Mouse (Mus musculus) left cerebral cortex, postnatal 4 days (tissue): ENCODE results near the gene Brd4. TPM values are rescaled to one million over a fixed set of nuclear protein-coding genes. Genes with fewer than 3 reads are reported as not detected.

ENCODE experiments used
- DNase-seq: peaks from one replicate; pipeline ENCODE4 v3.0.0-alpha.2; 2022
- intact Hi-C: fragments of 180-260 bp; cut with DNase I; formaldehyde crosslinking; loops from one replicate; pipeline ENCODE4 v1.15.1; 2025
- total RNA-seq, 2 experiments: library from RNA; stranded (reverse); gene quantifications; 2 replicates each; pipeline ENCODE4 v1.2.3; 2021

The Brd4 gene
- total RNA-seq, 2 experiments from 2014 or later: 132 to 137 TPM

GRCm38 (mm10) chr17:32179621-32180491, 104.7 kb downstream of the Brd4 start:
- intact Hi-C loops: no loop called here
- DNase-seq: peak; percentile 65

DNA sequence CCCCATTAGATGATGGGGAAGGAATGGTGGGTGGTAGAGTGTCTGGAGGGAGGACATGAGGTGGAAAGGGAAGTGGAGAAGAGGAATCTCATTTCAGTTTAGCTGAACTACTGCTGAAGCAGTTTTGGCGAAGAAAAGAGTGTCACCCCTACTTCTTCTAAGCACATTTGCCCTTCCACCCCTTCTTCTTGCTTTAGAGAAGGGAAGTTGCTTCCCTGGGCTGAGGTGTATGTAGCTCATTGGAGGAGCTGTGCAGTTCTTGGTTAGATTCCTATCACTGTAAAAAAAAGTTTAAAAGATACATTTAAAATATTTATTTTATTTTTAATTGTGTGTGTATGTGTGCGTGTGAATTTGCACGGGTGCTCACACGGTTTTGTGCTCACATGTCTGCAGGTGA, 107.6 kb downstream of the Brd4 start:
- no peak for DNase-seq
- intact Hi-C loops: no loop called here

DNA sequence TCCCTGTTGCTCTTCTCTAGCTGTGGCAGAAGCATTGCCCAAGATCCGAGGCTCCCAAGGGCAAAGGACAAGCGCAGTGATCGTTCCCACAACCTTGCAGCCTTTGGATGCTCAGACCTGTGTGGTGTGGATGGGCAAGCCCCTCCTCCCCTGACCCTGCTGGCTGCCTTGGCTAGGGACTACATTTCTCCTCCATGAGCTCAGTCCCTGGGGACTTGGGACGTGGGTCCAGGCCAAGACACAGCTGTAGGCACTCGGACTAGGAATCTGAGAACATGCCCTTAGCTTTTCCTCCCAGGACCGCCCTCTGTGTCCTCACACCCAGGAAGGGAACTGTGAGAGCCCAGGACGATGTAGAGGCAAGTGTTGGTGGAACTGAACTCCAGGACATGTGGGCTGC, 111.4 kb downstream of the Brd4 start:
- intact Hi-C loops: no loop called here
- peak; percentile 30 for DNase-seq

DNA sequence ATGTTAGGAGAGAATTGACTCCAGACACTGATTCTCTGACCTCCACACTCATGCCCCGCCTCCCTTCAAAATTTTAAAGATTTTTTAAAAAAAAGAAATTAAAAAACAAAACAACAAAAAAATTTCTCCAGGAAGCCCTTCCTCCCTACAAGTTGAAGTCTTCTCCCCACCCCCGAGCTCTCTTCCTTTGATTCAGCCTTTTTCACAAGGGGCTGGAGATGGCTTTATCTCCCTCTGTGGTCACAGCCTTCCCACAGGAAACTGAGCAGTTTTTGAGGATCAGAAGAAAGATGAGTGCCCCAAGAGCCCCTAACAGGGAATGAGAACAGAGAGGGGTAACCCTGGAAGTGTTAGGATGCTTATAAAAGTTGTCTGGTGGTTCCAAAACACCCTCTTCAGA, 112.0 kb downstream of the Brd4 start:
- intact Hi-C loops: no loop called here
- DNase-seq: no peak

GRCm38 (mm10) chr17:32169518-32170225, 114.8 kb downstream of the Brd4 start:
- DNase-seq: no peak
- intact Hi-C loops: no loop called here

- peak; percentile 76 for DNase-seq
- intact Hi-C loops: no loop called here
These were observed 117.8 kb downstream of the Brd4 start, which contains the start of gene Notch3 for GRCm38 (mm10) chr17:32166687-32167086. Gene Notch3 (minus strand): TSS chr17:32166852.

- intact Hi-C loops: no loop called here
- peak; percentile 81 for DNase-seq
These were observed 118.5 kb downstream of the Brd4 start for GRCm38 (mm10) chr17:32165803-32166595.

- intact Hi-C loops: no loop called here
- no peak for DNase-seq
These were observed 119.2 kb downstream of the Brd4 start for GRCm38 (mm10) chr17:32165266-32165802.

DNA sequence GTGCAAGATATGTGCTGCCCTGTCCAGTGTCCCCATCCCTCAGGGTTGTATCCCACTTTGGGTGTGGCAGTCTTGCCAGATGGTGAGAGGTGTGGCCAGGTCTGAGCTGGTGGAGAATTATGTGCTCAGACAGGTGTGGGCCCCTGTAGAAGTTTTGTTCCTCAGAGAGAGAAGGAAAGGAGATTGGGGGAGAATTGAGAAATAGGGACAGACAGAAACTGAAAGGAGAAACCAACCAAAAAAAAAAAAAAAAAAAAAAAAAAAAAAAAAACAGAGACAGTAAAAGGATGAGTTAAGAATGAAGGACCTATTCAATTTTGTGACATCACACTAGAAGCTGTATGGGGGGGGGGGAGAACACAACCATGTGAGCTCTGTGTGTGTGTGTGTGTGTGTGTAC, 119.7 kb downstream of the Brd4 start:
- intact Hi-C loops: no loop called here
- no peak for DNase-seq

DNA sequence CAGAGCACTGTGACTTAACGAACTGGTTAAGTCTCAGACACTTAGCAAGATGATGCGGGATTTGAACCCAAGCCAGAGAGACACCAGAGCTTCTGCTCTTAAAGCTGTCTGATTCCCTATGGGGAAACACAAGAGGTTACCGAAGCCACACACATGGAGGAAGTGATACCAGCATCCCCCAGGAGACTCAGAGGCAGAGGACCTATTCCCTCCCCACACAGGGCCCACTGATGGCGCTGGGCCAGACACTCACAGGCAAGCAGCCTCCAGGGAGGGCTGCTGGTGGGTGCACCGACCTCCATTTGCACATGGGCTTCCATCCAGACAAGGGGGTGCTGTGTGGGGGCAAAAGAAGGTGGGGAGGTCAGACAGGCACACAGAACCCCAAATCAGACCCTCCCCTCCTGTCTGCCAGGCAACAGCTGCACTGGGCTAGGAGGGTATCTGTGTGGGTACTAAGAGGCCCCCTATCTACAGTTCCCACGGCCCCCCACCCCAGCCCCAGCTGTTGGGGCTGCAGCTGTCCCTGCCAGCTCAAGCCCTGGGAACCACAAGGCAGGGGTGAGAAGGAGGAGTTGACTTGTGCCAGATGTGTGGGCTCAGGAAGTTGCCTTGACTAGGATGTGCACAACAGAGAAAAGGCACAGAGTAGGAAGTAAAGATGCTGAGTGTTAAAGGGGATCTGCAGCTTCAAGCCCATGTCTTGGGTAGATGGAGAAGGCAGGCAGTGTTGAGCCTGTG, 120.4 kb downstream of the Brd4 start:
- DNase-seq: peak; percentile 17
- intact Hi-C loops: no loop called here

GRCm38 (mm10) chr17:32162112-32162850, 122.2 kb downstream of the Brd4 start:
- peak; percentile 79 for DNase-seq
- intact Hi-C loops: no loop called here

DNA sequence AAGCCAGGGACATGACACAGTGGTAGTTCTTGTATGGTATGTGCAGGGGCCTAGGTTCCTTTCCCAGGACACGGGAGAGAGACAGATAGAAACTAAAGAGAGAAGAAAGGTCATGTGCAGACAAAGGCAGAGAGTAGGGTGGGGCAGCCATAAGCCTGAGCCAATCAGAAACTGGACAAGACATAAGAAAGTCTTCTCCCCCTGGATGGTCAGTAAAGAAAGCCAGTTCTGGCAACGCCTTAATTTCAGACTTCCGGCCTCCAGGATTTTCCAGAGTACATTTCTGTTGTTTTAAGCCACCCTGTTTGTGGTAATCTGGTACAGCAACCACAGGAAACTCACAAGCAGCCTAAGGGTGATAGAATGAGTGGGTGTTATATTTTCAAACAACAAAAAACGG, 123.6 kb downstream of the Brd4 start:
- DNase-seq: no peak
- intact Hi-C loops: no loop called here

DNA sequence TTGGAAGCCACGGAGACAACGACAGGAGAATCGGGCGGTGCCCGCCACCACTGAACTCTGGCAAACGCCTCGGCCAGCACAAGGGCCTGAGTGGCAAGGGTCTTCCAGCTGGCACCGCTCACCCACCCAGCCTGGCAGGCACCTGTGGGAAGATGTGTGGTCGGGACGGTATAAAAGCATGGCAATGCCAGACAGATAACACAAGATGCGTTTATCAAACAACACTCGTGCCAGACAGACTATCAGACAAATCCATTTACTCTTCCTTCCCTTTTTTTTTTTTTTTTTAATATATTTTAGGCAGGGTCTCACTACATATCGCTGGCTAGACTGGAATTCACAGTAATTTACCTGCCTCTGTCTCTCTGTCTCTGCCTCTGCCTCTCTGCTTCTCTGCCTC, 125.7 kb downstream of the Brd4 start:
- intact Hi-C loops: no loop called here
- no peak for DNase-seq

- intact Hi-C loops: no loop called here
- peak; percentile 47 for DNase-seq
These were observed 137.8 kb downstream of the Brd4 start for GRCm38 (mm10) chr17:32146718-32147117.

Other genes starting within 250 kb of the Brd4 start
- gene Rrp1b, start 248.6 kb downstream of the Brd4 start, total RNA-seq: 10 to 100 TPM; 33.1 to 39.1 TPM
- gene Hsf2bp, start 248.4 kb downstream of the Brd4 start, total RNA-seq: 1 to 10 TPM; 1.4 to 1.6 TPM
- 10 to 100 TPM; 21.8 to 21.9 TPM for gene Notch3, start 117.9 kb downstream of the Brd4 start, total RNA-seq
- under 1 TPM in 1 of 2 experiments, not detected in 1; 0.24 TPM for gene Ephx3, start 95.2 kb downstream of the Brd4 start, total RNA-seq
- gene Akap8, start 36.5 kb upstream of the Brd4 start, total RNA-seq: 100 to 1,000 TPM; 111 to 123 TPM
- 100 to 1,000 TPM in 1 of 2 experiments, 10 to 100 TPM in 1; 98.5 to 109 TPM for gene Akap8l, start 65.9 kb upstream of the Brd4 start, total RNA-seq
- gene Wiz, start 104.7 kb upstream of the Brd4 start, total RNA-seq: 100 to 1,000 TPM; 114 to 122 TPM
- 1 to 10 TPM; 1.5 to 1.9 TPM for gene Rasal3, start 118.9 kb upstream of the Brd4 start, total RNA-seq
- not detected for gene Pglyrp2, start 139.4 kb upstream of the Brd4 start, total RNA-seq
- gene Cyp4f39, start 168.0 kb upstream of the Brd4 start, total RNA-seq: 1 to 10 TPM in 1 of 2 experiments, under 1 TPM in 1; 0.54 to 1.2 TPM
- gene Cyp4f17, start 221.3 kb upstream of the Brd4 start, total RNA-seq: 1 to 10 TPM; 4.2 to 4.9 TPM